Mouse (Mus musculus): Measurements from ENCODE around the gene Krt9.

Gene Krt9

GRCm38 (mm10) chr11:100148615-100149330 is 44.3 kb downstream of the Krt9 start, which contains the start of gene Krt19:
TSS of gene Krt19 (minus strand) at chr11:100148665.
- DNase-seq (ENCODE audit: low read depth) = no peak

GRCm38 (mm10) chr11:100147566-100148353 is 45.3 kb downstream of the Krt9 start:
- no peak for DNase-seq (ENCODE audit: low read depth)

- no peak for DNase-seq (ENCODE audit: low read depth)
These were observed 47.0 kb downstream of the Krt9 start for GRCm38 (mm10) chr11:100145858-100146560.

GRCm38 (mm10) chr11:100145104-100145503 is 47.9 kb downstream of the Krt9 start:
- DNase-seq (ENCODE audit: low read depth) = no peak

GRCm38 (mm10) chr11:100140966-100141365 is 52.1 kb downstream of the Krt9 start:
- no peak for DNase-seq (ENCODE audit: low read depth)

GRCm38 (mm10) chr11:100139391-100139790 is 53.7 kb downstream of the Krt9 start:
- no peak for DNase-seq (ENCODE audit: low read depth)

GRCm38 (mm10) chr11:100138809-100139208 is 54.2 kb downstream of the Krt9 start:
- DNase-seq (ENCODE audit: low read depth) = no peak

- DNase-seq (ENCODE audit: low read depth) = no peak
These were observed 55.4 kb downstream of the Krt9 start for GRCm38 (mm10) chr11:100137693-100138092.

Measured in naive thymus-derived CD4-positive, alpha-beta T cell, adult 2 months (primary cell).